In genomic region chr8:105543703-105544102, GRCm38 (mm10) we compare ENCODE assay signal across 12 mouse cellular contexts. TPM values are rescaled to one million over a fixed set of nuclear protein-coding genes. Genes with fewer than 3 reads are reported as not detected.
DNase-seq lines count a peak whose midpoint lies in the region; ATAC-seq lines count a peak whose summit lies in the region.
"Had no signal": no experiment of that assay in that cellular context is flagged by ENCODE, and none has a peak within 500 bp of the region (broad histone marks: within the 10 kb centered on the region; RNA-seq: fewer than 3 reads in every experiment).

No protein-coding gene starts in this region.

- intact Hi-C loops in heart, postnatal 25 days (cut with DNase I): no loop called here

- ATAC-seq in liver, embryonic 11.5 days (replicated peaks; ENCODE audit: low FRiP score): no peak
- no peak for ATAC-seq in heart, embryonic 13.5 days (ENCODE audit: extremely low read depth, insufficient number of reproducible peaks, low FRiP score, low TSS enrichment)
- no peak for ATAC-seq in liver, embryonic 15.5 days (ENCODE audit: insufficient read depth)

- H3K9me3 ChIP-seq in liver, embryonic 11.5 days (ENCODE audit: control insufficient read depth, low read length): no peaks in the 10 kb centered on the region
- no peaks in the 10 kb centered on the region for H3K9me3 ChIP-seq in heart, embryonic 13.5 days
- no peaks in the 10 kb centered on the region for H3K9me3 ChIP-seq in liver, embryonic 15.5 days (replicated peaks)
- H3K9me3 ChIP-seq: limb, embryonic 12.5 days had no signal

- no peak overlapping the region for H3K4me3 ChIP-seq in liver, embryonic 11.5 days (ENCODE audit: low read depth, low read length)
- no peak overlapping the region for H3K4me3 ChIP-seq in heart, embryonic 13.5 days
- no peak overlapping the region for H3K4me3 ChIP-seq in liver, embryonic 15.5 days (replicated peaks)
- H3K4me3 ChIP-seq: limb, embryonic 12.5 days had no signal

- H3K4me1 ChIP-seq in liver, embryonic 11.5 days (replicated peaks; ENCODE audit: control insufficient read depth, insufficient read depth, low read length): peaks cover 42% of the 10 kb centered on the region
- H3K4me1 ChIP-seq in heart, embryonic 13.5 days: peaks cover 44% of the 10 kb centered on the region
- peaks cover 83% of the 10 kb centered on the region for H3K4me1 ChIP-seq in liver, embryonic 15.5 days (replicated peaks)

- H3K36me3 ChIP-seq in liver, embryonic 11.5 days (ENCODE audit: control insufficient read depth, insufficient read depth, low read length): no peaks in the 10 kb centered on the region; the same call in 1 of the 2 replicates
- H3K36me3 ChIP-seq in heart, embryonic 13.5 days: peaks cover 22% of the 10 kb centered on the region
- peaks cover 13% of the 10 kb centered on the region for H3K36me3 ChIP-seq in liver, embryonic 15.5 days (replicated peaks)

- H3K9ac ChIP-seq in liver, embryonic 11.5 days (ENCODE audit: low read depth, low read length): 0 out of 2 replicates have a peak overlapping the region, but pooled peaks have one; percentile 25
- no peak overlapping the region for H3K9ac ChIP-seq in heart, embryonic 13.5 days
- H3K9ac ChIP-seq in liver, embryonic 15.5 days: no peak overlapping the region
- H3K9ac ChIP-seq: limb, embryonic 12.5 days had no signal

- H3K4me2 ChIP-seq in liver, embryonic 11.5 days: no peak overlapping the region
- H3K4me2 ChIP-seq in heart, embryonic 13.5 days: no peak overlapping the region
- H3K4me2 ChIP-seq in liver, embryonic 15.5 days: no peak overlapping the region
- H3K4me2 ChIP-seq: limb, embryonic 12.5 days had no signal

- WGBS in liver, embryonic 11.5 days: 10% methylated on average over 1 of the region's 1 CpGs
- 5% methylated on average over 1 of the region's 1 CpGs for WGBS in heart, embryonic 13.5 days
- 2% methylated on average over 1 of the region's 1 CpGs for WGBS in liver, embryonic 15.5 days (ENCODE audit: insufficient replicate concordance)

- H3K27ac ChIP-seq in liver, embryonic 11.5 days (ENCODE audit: low read depth, low read length): peak overlapping the region; percentile 67
- peak overlapping the region; percentile 56; the same call in 1 of the 2 replicates for H3K27ac ChIP-seq in heart, embryonic 13.5 days (replicated peaks)
- H3K27ac ChIP-seq in liver, embryonic 15.5 days (replicated peaks): peak overlapping the region; percentile 35
- H3K27ac ChIP-seq: limb, embryonic 12.5 days had no signal

- H3K27me3 ChIP-seq in liver, embryonic 11.5 days (replicated peaks; ENCODE audit: control insufficient read depth, insufficient read depth, low read length): no peaks in the 10 kb centered on the region
- no peaks in the 10 kb centered on the region for H3K27me3 ChIP-seq in heart, embryonic 13.5 days (replicated peaks)
- no peaks in the 10 kb centered on the region for H3K27me3 ChIP-seq in liver, embryonic 15.5 days
- H3K27me3 ChIP-seq: limb, embryonic 12.5 days had no signal

- peak; percentile 58 for DNase-seq in heart, adult 8-10 months (ENCODE audit: low spot score)
- DNase-seq in heart, postnatal 25 days (ENCODE audit: low spot score): no peak
- no peak for DNase-seq in liver, embryonic 11.5 days (ENCODE audit: low spot score)
- no peak for DNase-seq in liver
- no peak for DNase-seq in frontal cortex, postnatal 10 days (ENCODE audit: low spot score in 2 of 2)
- no peak for DNase-seq in adrenal gland, postnatal 14 days
- DNase-seq: cerebellum, adult 11 months; embryo, embryonic 11 days had no signal

RNA-seq across cellular contexts. Expression of gene Atp6v0d1, which starts 22.1 kb away (rescaled TPM):
- total RNA-seq in heart, adult 8-10 months (2022): 10 to 100 TPM; 41.6 to 53.8 (median 51.7) TPM
- 10 to 100 TPM; 45.7 to 53.2 TPM for total RNA-seq in heart, postnatal 25 days (2021)
- polyA plus RNA-seq in liver, embryonic 11.5 days (2014; fragmentation: Nextera tagmentation; extraction: Ambion mirVana): 74.2 and 76.3 TPM in 2 replicates
- polyA plus RNA-seq in heart, embryonic 13.5 days (2015; fragmentation: Nextera tagmentation; extraction: Ambion mirVana): 58.1 and 60.9 TPM in 2 replicates
- polyA plus RNA-seq in liver, embryonic 15.5 days (2015; fragmentation: Nextera tagmentation; extraction: Ambion mirVana): 52.4 and 59.4 TPM in 2 replicates
- 90.6 and 97.4 TPM in 2 replicates for total RNA-seq in adrenal gland, postnatal 14 days (2021)

RNA-seq across cellular contexts. Expression of gene Hsd11b2, which starts 25.1 kb away (rescaled TPM):
- total RNA-seq in heart, adult 8-10 months (2022): under 1 TPM in 1 of 4 experiments, not detected in 3; 0.22 TPM
- total RNA-seq in heart, postnatal 25 days (2021): under 1 TPM; 0.13 to 0.36 TPM
- polyA plus RNA-seq in liver, embryonic 11.5 days (2014; fragmentation: Nextera tagmentation; extraction: Ambion mirVana): 13.8 and 16.4 TPM in 2 replicates
- 1.2 and 1.5 TPM in 2 replicates for polyA plus RNA-seq in heart, embryonic 13.5 days (2015; fragmentation: Nextera tagmentation; extraction: Ambion mirVana)
- 0.40 and 0.58 TPM in 2 replicates for polyA plus RNA-seq in liver, embryonic 15.5 days (2015; fragmentation: Nextera tagmentation; extraction: Ambion mirVana)
- total RNA-seq in adrenal gland, postnatal 14 days (2021): 1.1 and 1.2 TPM in 2 replicates
- total RNA-seq: megakaryocyte, adult 5-6 weeks had no signal

RNA-seq across cellular contexts. Expression of gene Zdhhc1, which starts 47.0 kb away (rescaled TPM):
- 10 to 100 TPM; 13.0 to 15.3 (median 13.5) TPM for total RNA-seq in heart, adult 8-10 months (2022)
- 10 to 100 TPM; 12.8 to 13.6 TPM for total RNA-seq in heart, postnatal 25 days (2021)
- polyA plus RNA-seq in liver, embryonic 11.5 days (2014; fragmentation: Nextera tagmentation; extraction: Ambion mirVana): 6.4 and 8.9 TPM in 2 replicates
- 21.8 and 22.3 TPM in 2 replicates for polyA plus RNA-seq in heart, embryonic 13.5 days (2015; fragmentation: Nextera tagmentation; extraction: Ambion mirVana)
- polyA plus RNA-seq in liver, embryonic 15.5 days (2015; fragmentation: Nextera tagmentation; extraction: Ambion mirVana): 1.9 and 2.3 TPM in 2 replicates
- total RNA-seq in adrenal gland, postnatal 14 days (2021): 16.0 and 18.1 TPM in 2 replicates
